Mouse (Mus musculus) forebrain, embryonic 14.5 days (tissue): ENCODE measurements around the gene Lsm8. TPM values are rescaled to one million over a fixed set of nuclear protein-coding genes. Genes with fewer than 3 reads are reported as not detected.
"Not testable (repeated sequence)": the region's sequence is repeated elsewhere in the genome, so short reads cannot be mapped to it uniquely, and the experiment has no call there.

Experiments
- ATAC-seq: fragments of 200-750 bp; cut with Nextera tagmentation; 2 replicates; pipeline ENCODE4 v1.8.0; 2017; ENCODE audit warnings: mild to moderate bottlenecking, moderate library complexity
- DNase-seq: peaks from one replicate; pipeline ENCODE4 v3.0.0-alpha.2; 2015; ENCODE audit warnings: low spot score
- H3K27ac ChIP-seq: fragments of 300-500 bp; sonication (generic); 2 replicates; pipeline ENCODE4 v1.5.1; 2014; ENCODE audit warnings: low read depth, mild to moderate bottlenecking, control low read depth, low read length, moderate library complexity
- H3K27me3 ChIP-seq: fragments of 300-500 bp; sonication (generic); replicated peaks from 2 replicates; pipeline ENCODE4 v1.6.1; 2014; ENCODE audit warnings: low read length, control low read depth, mixed read lengths; ENCODE audit not compliant: control insufficient read depth, insufficient read depth
- H3K36me3 ChIP-seq: fragments of 300-500 bp; sonication (generic); 2 replicates; pipeline ENCODE4 v1.6.1; 2014; ENCODE audit warnings: low read length, control low read depth; ENCODE audit not compliant: control insufficient read depth, insufficient read depth
- H3K4me1 ChIP-seq: fragments of 300-500 bp; sonication (generic); 2 replicates; pipeline ENCODE4 v1.6.1; 2014; ENCODE audit warnings: antibody characterized with exemption, low read length, control low read depth; ENCODE audit not compliant: control insufficient read depth, insufficient read depth
- H3K4me2 ChIP-seq: fragments of 300-500 bp; sonication (generic); 2 replicates; pipeline ENCODE4 v1.6.1; 2014; ENCODE audit warnings: mild to moderate bottlenecking, control low read depth, low read length
- H3K4me3 ChIP-seq: fragments of 300-500 bp; sonication (generic); 2 replicates; pipeline ENCODE4 v1.5.1; 2014; ENCODE audit warnings: low read depth, low read length, control low read depth
- H3K9ac ChIP-seq: fragments of 300-500 bp; sonication (generic); 2 replicates; pipeline ENCODE4 v1.6.1; 2014; ENCODE audit warnings: mild to moderate bottlenecking, low read length, control low read depth, moderate library complexity
- H3K9me3 ChIP-seq: fragments of 300-500 bp; sonication (generic); replicated peaks from 2 replicates; pipeline ENCODE4 v1.6.1; 2016; ENCODE audit warnings: low read length, control low read depth, mixed read lengths; ENCODE audit not compliant: control insufficient read depth
- WGBS: fragments of 180-500 bp; shearing (Covaris S2); extraction: QIAGEN DNeasy Blood & Tissue Kit; methylation state at CpG from one replicate; pipeline ENCODE4 v1.1.7; 2014; 5-methylcytosine and 5-hydroxymethylcytosine counted together
- polyA plus RNA-seq: library from polyadenylated mRNA; unstranded; fragments of >200 nt; fragmentation: Nextera tagmentation; extraction: Ambion mirVana; gene quantifications from 2 replicates; pipeline ENCODE4 v1.2.1, GENCODE M21; 2014

Lsm8 gene
- polyA plus RNA-seq, 1 experiment from 2014 or later, result 194 TPM

- H3K4me3 ChIP-seq, DNase-seq, ATAC-seq, H3K9me3 ChIP-seq, H3K9ac ChIP-seq, H3K27ac ChIP-seq, H3K4me2 ChIP-seq, H3K36me3 ChIP-seq, H3K27me3 ChIP-seq: not testable (repeated sequence)
- 55% methylated on average over 5 of the region's 7 CpGs for WGBS
- H3K4me1 ChIP-seq, result peaks cover 11% of the 10 kb centered on the region
Measured at GRCm38 (mm10) chr6:18845571-18845970, 2.8 kb upstream of the Lsm8 start.

GRCm38 (mm10) chr6:18848702-18849061, 303 bp downstream of the Lsm8 start:
- under 1% methylated on average over 28 of the region's 28 CpGs for WGBS
- peak overlapping the region; percentile 76 for H3K4me3 ChIP-seq
- H3K27ac ChIP-seq, result peak overlapping the region; percentile 90
- peaks cover 11% of the 10 kb centered on the region for H3K4me1 ChIP-seq
- H3K9me3 ChIP-seq, result no peaks in the 10 kb centered on the region
- no peaks in the 10 kb centered on the region for H3K27me3 ChIP-seq
- H3K9ac ChIP-seq, result peak overlapping the region; percentile 92
- ATAC-seq (no peak), DNase-seq (no peak)
- peaks cover 25% of the 10 kb centered on the region for H3K36me3 ChIP-seq
- H3K4me2 ChIP-seq, result peak overlapping the region; percentile 66

GRCm38 (mm10) chr6:18855323-18855722, 6.9 kb downstream of the Lsm8 start:
- Histone ChIP-seq H3K27ac (no peak overlapping the region), H3K9ac (no peak overlapping the region), H3K4me2 (no peak overlapping the region), H3K4me1 (peaks cover under 1% of the 10 kb centered on the region; the same call in 1 of the 2 replicates), H3K36me3 (peaks cover 51% of the 10 kb centered on the region), H3K9me3 (no peaks in the 10 kb centered on the region), H3K4me3 (no peak overlapping the region), H3K27me3 (no peaks in the 10 kb centered on the region)
- ATAC-seq (no peak), DNase-seq (no peak)

GRCm38 (mm10) chr6:18856487-18857078, 8.2 kb downstream of the Lsm8 start:
- WGBS, result 98% methylated on average over 3 of the region's 3 CpGs
- H3K27me3 ChIP-seq, result no peaks in the 10 kb centered on the region
- peaks cover 46% of the 10 kb centered on the region for H3K36me3 ChIP-seq
- DNase-seq, result no peak
- H3K4me3 ChIP-seq, result no peak overlapping the region
- H3K27ac ChIP-seq, result no peak overlapping the region
- peak; percentile 29; the same call in 1 of the 2 replicates for ATAC-seq
- no peaks in the 10 kb centered on the region for H3K4me1 ChIP-seq
- no peak overlapping the region for H3K4me2 ChIP-seq
- no peaks in the 10 kb centered on the region for H3K9me3 ChIP-seq
- no peak overlapping the region for H3K9ac ChIP-seq

GRCm38 (mm10) chr6:18866018-18866417, 17.6 kb downstream of the Lsm8 start, which contains the start of gene Ankrd7:
Gene Ankrd7, plus strand, starts transcription at chr6:18866318.
- Histone ChIP-seq H3K4me1 (no peaks in the 10 kb centered on the region), H3K4me2 (no peak within 1 kb of the TSS), H3K9me3 (no peaks in the 10 kb centered on the region), H3K27ac (no peak within 1 kb of the TSS), H3K36me3 (no peaks in the 10 kb centered on the region), H3K27me3 (no peaks in the 10 kb centered on the region), H3K4me3 (no peak within 1 kb of the TSS), H3K9ac (no peak within 1 kb of the TSS)
- ATAC-seq, result no peak
- DNase-seq, result no peak
- 91% methylated on average over 8 of the region's 8 CpGs for WGBS

GRCm38 (mm10) chr6:18889030-18889429, 40.7 kb downstream of the Lsm8 start:
- Histone ChIP-seq H3K36me3 (no peaks in the 10 kb centered on the region), H3K9me3 (no peaks in the 10 kb centered on the region), H3K27ac (no peak overlapping the region), H3K4me3 (no peak overlapping the region), H3K9ac (no peak overlapping the region), H3K27me3 (no peaks in the 10 kb centered on the region), H3K4me2 (no peak overlapping the region), H3K4me1 (no peaks in the 10 kb centered on the region)
- DNase-seq (no peak), ATAC-seq (no peak)
- 84% methylated on average over 2 of the region's 2 CpGs for WGBS

- Histone ChIP-seq H3K27ac (no peak overlapping the region), H3K9ac (no peak overlapping the region), H3K4me3 (no peak overlapping the region), H3K9me3 (no peaks in the 10 kb centered on the region), H3K27me3 (no peaks in the 10 kb centered on the region), H3K4me2 (no peak overlapping the region), H3K36me3 (no peaks in the 10 kb centered on the region), H3K4me1 (no peaks in the 10 kb centered on the region)
- ATAC-seq (no peak), DNase-seq (no peak)
Measured at GRCm38 (mm10) chr6:18894142-18894541, 45.8 kb downstream of the Lsm8 start.

Other genes with a start within 250 kb of the Lsm8 start
- gene Ankrd7, start 17.7 kb downstream of the Lsm8 start, polyA plus RNA-seq, result not detected in 2 replicates